Mouse (Mus musculus): Measurements from ENCODE around the gene Dmrtc2.

- TF ChIP-seq CTCF (IDR thresholded peaks at IDR 0.05; ENCODE audit: low read depth, low read length) (no peak), POLR2A (IDR thresholded peaks at IDR 0.05; ENCODE audit: borderline replicate concordance, low read depth, low read length) (no peak)
Observed at GRCm38 (mm10) chr7:24892125-24892583, 22.3 kb downstream of the Dmrtc2 start.
